Mouse (Mus musculus) left cerebral cortex, postnatal 10 days (tissue): ENCODE data around the gene Olfr1025-ps1. TPM values are rescaled to one million over a fixed set of nuclear protein-coding genes. Genes with fewer than 3 reads are reported as not detected.

Experiments
- DNase-seq, 2 experiments: peaks; one replicate each; pipeline ENCODE4 v3.0.0; 2021 to 2022; ENCODE audit warnings: low spot score in 2 of 2, mixed read lengths in 1 of 2; ENCODE audit errors: extremely low spot score in 1 of 2
- intact Hi-C: fragments of 180-260 bp; cut with DNase I; formaldehyde crosslinking; loops from one replicate; pipeline ENCODE4 v1.15.1; 2025
- total RNA-seq, 2 experiments: library from RNA; stranded (reverse); gene quantifications; 2 replicates each; pipeline ENCODE4 v1.2.3; 2021

Gene Olfr1025-ps1
- not detected for total RNA-seq

DNA sequence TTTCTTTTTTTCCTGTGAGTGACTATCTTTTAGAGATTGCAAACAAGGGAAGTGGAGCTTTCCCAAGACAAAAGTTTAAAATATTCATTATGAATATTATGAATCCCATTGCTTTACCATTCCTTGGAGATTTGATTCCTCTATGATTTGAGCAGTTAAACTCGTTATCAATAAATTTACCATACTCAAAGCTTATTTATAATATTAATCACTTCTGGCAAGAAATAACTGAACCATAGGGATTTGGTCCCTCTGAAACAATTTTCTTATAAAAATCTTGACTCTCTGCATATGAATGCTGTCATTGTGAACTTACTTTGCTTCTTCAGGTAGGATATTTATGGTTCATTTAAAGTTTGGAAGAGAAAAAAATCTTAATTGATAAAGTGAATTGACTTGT, at the start of gene Olfr1025-ps1:
Olfr1025-ps1 (plus strand) TSS at position 301 of the 400 bp plus-strand sequence.
- intact Hi-C loops = no loop called here
- DNase-seq = no peak

- DNase-seq = no peak
These were observed 46.7 kb upstream of the Olfr1025-ps1 start, which contains the start of gene Olfr1022 for GRCm38 (mm10) chr2:85868294-85868693. Olfr1022 (plus strand) TSS chr2:85868594.

DNA sequence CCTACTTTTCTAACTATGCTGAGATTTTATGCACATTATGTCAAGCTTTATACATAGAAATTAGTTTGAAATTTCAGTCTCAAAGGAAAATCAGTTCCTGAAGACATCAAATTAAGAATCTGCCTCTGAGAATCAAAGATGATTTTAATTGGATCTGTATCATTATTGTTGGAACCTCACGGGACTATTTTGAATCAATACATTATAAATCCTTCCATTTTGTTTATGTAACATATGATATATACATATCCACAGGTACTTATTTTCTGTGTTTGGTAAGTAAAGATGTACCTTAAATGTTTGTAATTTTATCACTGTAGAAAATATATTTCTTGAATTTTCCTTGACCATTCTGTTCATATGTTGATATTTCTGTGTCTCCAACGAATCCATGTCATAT, 29.7 kb upstream of the Olfr1025-ps1 start, which contains the start of gene Olfr1023:
Olfr1023 (plus strand) TSS at position 301 of the 400 bp plus-strand sequence.
- intact Hi-C loops = no loop called here
- DNase-seq = no peak

More at GRCm38 (mm10) chr2:85868294-85868693, 46.7 kb upstream of the Olfr1025-ps1 start, which contains the start of gene Olfr1022:
- intact Hi-C loops = no loop called here

DNA sequence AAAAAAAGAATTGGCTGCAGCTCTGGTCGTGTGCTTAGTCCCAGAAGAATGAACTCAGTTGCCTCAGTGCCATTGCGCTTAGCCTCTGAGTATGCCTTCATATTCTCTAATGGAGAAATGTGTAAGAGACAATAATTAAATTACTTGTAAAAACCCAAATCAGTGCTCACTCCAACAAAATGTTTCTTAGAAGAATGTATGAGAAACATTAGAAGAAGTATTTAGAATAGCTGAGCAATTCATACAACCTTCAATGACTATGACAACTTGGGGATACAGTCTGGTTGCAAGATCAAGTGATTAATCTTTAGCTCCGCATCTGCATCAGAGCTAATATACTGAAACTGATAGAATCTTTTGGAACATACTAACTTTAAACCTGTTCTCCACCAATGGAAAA, 10.0 kb upstream of the Olfr1025-ps1 start, which contains the start of gene Olfr1024:
Olfr1024 (minus strand) TSS at position 101 of the 400 bp plus-strand sequence.
- intact Hi-C loops = no loop called here
- no peak for DNase-seq

DNA sequence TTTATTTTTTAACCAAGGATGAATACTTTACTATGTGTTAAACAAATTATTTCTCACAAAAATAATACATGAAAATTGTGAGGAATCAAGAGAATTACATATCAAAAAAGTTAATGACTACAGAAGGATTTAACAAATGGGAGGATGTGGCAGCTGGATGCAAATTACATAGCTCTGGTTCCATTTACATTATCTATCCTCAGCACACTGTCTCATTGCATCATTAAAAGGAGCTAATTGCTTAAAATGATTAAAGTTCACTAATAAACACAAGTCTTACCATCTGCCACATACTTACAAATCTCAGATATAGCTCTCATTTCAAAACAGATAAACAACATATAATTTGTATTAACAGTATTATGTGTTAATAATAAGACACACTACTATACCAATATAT, 1.8 kb upstream of the Olfr1025-ps1 start:
- intact Hi-C loops = no loop called here
- no peak for DNase-seq

DNA sequence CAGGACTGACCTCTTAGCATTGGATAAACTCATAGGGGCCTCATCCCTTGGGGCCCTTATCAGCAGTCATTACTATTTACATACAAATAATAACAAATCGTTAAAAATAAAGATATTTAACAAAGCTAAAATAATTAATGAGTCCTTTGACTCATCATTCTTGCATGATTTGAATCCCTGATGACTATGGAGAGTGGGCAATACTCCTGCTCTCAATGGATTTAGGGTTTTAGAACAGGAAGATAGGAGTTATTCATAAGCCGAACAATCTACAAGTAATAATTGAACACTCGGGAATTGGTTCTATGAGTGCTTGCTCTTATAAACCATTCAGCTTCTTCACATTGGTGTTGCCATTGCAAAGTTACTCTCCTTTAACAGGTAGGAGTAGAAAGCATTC, 6.3 kb downstream of the Olfr1025-ps1 start, which contains the start of gene Olfr1026:
Olfr1026 (plus strand) TSS at position 301 of the 400 bp plus-strand sequence.
- DNase-seq = no peak
- intact Hi-C loops = no loop called here

- intact Hi-C loops = no loop called here
- no peak for DNase-seq
These were observed 35.1 kb downstream of the Olfr1025-ps1 start, which contains the start of gene Olfr1028 for GRCm38 (mm10) chr2:85950137-85950536. Olfr1028 (plus strand) TSS chr2:85950437.

Other genes with a start within 250 kb of the Olfr1025-ps1 start
- gene Olfr1006, start 236.4 kb upstream of the Olfr1025-ps1 start, total RNA-seq = not detected
- not detected for gene Olfr1008, start 225.8 kb upstream of the Olfr1025-ps1 start, total RNA-seq
- not detected for gene Olfr1009, start 199.8 kb upstream of the Olfr1025-ps1 start, total RNA-seq
- not detected for gene Olfr1012, start 152.4 kb upstream of the Olfr1025-ps1 start, total RNA-seq
- gene Olfr1013, start 148.1 kb upstream of the Olfr1025-ps1 start, total RNA-seq = not detected
- not detected for gene Olfr1014, start 142.5 kb upstream of the Olfr1025-ps1 start, total RNA-seq
- not detected for gene Olfr1015, start 133.2 kb upstream of the Olfr1025-ps1 start, total RNA-seq
- not detected for gene Olfr1016, start 112.6 kb upstream of the Olfr1025-ps1 start, total RNA-seq
- gene Olfr1018, start 96.7 kb upstream of the Olfr1025-ps1 start, total RNA-seq = not detected
- not detected for gene Olfr1019, start 69.7 kb upstream of the Olfr1025-ps1 start, total RNA-seq
- gene Olfr1020, start 68.2 kb upstream of the Olfr1025-ps1 start, total RNA-seq = not detected
- not detected for gene Olfr1022, start 46.6 kb upstream of the Olfr1025-ps1 start, total RNA-seq
- gene Olfr1023, start 29.6 kb upstream of the Olfr1025-ps1 start, total RNA-seq = not detected
- gene Olfr1024, start 10.1 kb upstream of the Olfr1025-ps1 start, total RNA-seq = not detected
- gene Olfr1026, start 6.4 kb downstream of the Olfr1025-ps1 start, total RNA-seq = not detected
- gene Olfr1028, start 35.2 kb downstream of the Olfr1025-ps1 start, total RNA-seq = not detected
- gene Olfr1029, start 58.7 kb downstream of the Olfr1025-ps1 start, total RNA-seq = not detected
- gene Olfr1030, start 64.1 kb downstream of the Olfr1025-ps1 start, total RNA-seq = not detected
- not detected for gene Olfr1031, start 75.1 kb downstream of the Olfr1025-ps1 start, total RNA-seq
- not detected for gene Olfr1032, start 90.3 kb downstream of the Olfr1025-ps1 start, total RNA-seq
- not detected for gene Olfr1033, start 105.4 kb downstream of the Olfr1025-ps1 start, total RNA-seq
- gene Olfr1034, start 130.7 kb downstream of the Olfr1025-ps1 start, total RNA-seq = not detected
- not detected for gene Olfr1036, start 158.8 kb downstream of the Olfr1025-ps1 start, total RNA-seq
- gene Olfr1037, start 172.2 kb downstream of the Olfr1025-ps1 start, total RNA-seq = not detected
- not detected for gene Olfr1039, start 220.7 kb downstream of the Olfr1025-ps1 start, total RNA-seq
- gene Olfr1040, start 231.5 kb downstream of the Olfr1025-ps1 start, total RNA-seq = not detected
- not detected for gene Olfr1042, start 246.6 kb downstream of the Olfr1025-ps1 start, total RNA-seq